Mouse (Mus musculus): ENCODE results near the gene Prex1.
A peak's percentile ranks its signal among the peaks of the same experiment; 100 is the strongest.

The Prex1 gene

DNA sequence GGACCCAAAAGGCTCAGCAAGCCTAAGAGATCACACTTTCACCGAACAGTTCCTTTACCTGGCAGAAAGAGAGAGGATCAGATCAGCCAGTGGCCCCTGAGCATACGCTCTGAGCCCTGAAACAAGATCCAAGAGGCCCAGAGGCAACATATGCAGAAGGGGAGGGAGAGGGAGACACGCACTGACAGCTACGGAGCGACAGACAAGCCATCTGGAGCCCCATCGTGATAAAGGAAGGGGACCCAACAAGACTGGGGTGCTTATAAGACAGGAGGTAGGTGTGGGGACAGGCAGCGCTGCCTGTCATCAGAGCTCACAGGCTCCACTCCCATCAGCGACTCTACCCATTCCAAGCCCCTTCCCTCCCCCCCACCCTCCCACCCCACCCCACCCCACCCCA is 27.8 kb downstream of the Prex1 start:
- DNase-seq (ENCODE audit: low spot score) = no peak

DNA sequence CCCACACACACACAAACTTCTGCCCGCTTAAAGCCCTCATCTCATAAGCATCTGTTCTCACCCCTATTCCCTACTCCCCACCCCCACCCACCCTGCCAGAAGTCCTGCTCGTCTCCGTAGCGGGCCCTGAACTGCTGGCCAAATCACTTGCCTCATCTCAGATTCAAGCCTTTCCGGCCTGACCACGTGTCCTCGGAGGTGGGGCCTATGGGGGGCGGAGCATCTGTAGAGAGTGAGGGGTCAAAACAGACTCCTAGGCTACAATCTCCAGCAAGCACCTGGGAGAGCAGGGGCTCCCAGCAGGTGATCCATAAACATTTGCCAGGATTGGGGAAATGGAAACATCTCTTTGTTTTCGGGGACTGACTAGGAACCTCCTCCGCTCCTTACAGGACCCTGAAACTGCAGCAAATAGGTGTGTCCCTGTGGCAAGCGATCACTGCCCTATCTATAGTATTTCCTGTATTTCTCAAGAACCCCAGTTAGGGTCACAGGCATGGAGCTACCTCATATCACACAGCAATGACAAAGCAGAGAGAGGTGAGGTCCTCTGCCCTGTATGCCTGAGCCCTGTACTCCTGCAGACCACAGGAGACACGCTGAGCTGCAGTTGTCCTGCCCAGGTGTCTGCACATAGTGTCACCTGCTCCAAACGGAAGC is 29.6 kb downstream of the Prex1 start:
- no peak for DNase-seq (ENCODE audit: low spot score)

DNA sequence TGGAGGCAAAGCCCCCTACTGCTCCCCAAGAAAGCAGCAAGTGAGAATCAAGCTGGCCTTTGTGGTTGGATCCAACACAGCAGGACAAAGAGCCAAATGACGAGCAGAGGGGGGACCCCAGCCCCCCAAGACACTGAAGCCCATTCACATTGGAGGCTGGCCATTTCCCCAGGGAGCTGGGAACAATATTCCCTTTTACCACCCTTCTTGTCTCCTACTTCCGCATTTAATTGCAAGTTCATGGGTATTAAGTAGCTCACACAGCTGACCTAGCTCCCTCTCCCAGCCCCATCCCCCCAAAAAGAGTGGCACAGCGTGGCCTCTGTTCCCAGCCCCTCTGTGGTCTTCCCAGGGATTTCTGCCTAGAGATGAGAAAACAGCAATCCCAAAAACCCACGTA is 30.8 kb downstream of the Prex1 start:
- no peak for DNase-seq (ENCODE audit: low spot score)

DNA sequence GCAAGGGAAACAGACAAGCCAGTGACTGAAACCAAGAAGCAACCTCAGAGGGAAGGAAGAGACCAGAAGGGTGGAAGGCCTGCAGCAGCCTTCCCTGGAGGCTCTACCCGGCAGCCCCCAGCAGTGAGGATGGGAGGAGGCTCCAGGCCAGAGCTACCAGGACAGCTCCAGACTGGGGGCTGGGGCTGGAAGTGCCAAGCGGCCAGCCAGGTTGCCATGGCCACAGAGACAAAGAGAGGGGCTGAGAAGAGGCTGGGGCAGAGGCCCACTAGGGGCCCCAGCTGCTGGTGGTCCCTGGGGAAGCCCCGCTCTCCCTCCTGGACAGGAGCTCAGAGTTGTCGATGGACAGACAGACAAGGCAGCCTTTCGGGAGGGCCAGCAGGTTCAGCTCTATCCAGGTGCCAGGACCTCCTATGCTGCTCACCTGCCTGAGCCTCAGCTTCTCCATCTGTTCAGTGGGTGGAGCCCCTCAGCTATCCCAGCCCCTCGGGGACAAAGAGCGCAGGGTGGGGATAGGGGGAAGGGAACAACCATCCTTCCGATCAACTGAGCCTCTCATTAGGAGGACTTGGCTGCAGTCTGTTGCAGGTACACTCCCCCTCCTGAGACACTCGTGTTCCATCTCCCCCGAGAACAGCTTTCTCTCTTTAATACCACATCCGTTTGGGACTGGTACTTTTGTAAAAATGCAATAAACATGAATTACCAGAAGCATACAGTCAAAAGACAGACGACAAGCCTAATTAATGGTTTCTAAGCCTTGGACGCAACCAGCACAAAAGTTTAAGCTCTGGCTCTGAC is 34.5 kb downstream of the Prex1 start:
- DNase-seq (ENCODE audit: low spot score) = no peak

DNA sequence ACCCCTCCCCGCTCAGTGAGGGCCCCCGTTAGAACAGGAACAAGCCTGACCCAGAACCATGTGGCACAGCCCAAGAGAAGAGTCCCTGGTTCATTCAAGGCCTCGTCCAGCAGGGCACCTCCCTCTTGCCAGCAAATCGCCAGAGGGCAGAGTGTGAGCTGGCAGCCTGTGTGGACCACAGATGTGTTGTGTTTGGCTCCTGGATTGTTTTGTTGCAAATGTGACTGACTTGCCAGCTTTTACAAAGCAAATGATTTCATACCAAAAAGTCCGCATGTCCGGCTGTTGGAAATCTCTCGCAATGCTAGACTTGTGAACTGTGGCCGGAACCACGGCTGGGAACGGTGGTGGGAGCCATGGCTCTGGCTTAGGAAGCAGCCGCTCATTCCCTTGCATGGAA is 36.7 kb downstream of the Prex1 start:
- peak; percentile 13 for DNase-seq (ENCODE audit: low spot score)

DNA sequence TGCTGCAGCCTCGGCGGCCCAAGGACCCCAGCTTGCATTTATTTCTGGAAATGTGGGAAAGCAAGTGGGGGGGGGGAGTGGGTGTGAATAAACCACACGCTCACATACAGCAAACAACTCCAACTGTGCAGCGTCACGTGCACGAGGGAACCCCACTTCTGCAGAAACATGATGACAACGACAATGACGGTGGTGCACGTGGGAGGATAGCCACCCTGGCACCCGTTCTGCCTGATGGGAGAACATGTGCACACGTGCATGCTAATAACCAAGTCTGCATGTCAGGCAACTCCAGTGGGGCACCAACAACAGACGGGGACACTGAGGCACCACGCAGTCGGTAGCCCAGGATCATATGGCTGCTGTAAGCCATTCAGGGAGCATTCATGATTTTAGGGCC is 37.1 kb downstream of the Prex1 start:
- DNase-seq (ENCODE audit: low spot score) = no peak

DNA sequence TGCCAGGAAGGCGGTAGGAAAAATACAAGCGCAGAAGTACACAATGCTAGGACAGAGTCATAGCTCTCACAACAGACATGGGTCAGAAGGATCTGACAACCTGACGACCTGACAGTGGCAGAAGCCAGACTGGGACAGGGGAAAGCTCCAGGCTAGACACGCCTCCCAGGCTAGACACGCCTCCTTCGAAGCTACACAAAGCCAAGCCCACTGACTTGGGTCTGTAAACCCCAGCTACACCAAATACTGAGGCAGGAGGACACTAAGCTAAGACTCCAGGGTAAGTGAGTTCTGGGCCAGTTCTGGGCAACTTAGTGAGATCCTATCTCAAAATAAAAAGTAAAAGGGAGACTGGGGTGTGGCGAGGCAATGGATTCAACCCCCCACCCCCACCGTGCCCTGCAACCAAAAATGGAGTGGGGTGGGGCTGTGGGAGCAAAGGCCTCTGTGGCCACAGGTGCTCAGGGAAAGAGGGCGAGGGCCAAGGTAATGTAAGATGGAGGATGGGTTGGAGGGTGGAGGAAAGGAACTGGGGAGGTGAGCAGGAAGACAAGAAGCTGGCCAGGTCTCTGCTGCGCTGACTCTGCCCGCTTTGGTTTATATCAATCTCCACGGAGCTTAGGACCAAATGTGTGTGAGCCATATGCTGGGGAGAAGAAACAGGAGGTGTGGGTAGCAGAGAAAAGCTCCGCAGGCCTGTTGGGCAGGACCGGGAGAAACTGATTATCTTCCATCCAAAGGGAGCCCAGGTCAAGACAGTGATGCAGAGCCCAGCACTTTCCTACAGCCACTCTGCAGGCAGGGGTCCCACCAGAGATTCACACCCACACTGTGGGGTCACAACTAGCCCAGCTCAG is 37.8 kb downstream of the Prex1 start:
- DNase-seq (ENCODE audit: low spot score) = no peak

DNA sequence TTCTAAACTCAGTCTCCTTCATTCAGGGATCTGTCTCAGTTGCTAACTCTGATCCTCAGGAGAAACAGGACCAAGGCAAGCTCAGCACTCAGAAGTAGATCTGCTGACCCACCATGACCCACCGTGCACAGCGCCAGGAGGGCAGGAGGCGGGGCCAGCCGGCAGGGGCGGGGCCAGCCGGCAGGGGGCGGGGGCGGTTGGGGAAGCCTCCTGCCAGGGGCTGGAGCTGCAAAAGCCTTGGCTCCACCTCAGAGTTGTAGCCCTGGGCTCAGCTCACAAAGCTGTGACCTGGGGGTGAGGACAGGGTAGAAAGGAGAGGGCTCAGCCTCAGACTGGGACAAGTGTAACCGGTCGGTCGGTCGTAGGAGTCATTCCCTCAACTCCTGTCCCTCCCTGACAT is 38.9 kb downstream of the Prex1 start:
- DNase-seq (ENCODE audit: low spot score) = no peak

DNA sequence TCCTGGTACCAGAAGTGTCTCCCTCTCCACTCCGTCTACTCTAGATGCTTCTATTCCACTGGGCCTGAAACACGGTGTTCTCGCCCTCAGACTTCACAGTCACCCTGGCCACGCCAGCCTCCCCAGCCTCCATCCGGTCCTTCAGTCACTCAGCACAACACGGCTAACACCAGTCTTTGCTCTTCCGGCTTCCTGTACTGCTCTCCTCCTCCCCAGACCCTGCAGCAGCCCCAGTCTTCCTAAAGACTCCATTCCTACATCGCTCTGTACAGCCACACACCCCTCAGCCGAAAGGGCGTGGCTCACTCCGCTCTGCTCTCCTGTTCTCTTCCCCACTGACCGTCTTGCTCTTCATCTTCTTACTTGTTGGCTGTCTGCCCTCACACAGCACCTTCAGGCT is 39.7 kb downstream of the Prex1 start:
- no peak for DNase-seq (ENCODE audit: low spot score)

DNA sequence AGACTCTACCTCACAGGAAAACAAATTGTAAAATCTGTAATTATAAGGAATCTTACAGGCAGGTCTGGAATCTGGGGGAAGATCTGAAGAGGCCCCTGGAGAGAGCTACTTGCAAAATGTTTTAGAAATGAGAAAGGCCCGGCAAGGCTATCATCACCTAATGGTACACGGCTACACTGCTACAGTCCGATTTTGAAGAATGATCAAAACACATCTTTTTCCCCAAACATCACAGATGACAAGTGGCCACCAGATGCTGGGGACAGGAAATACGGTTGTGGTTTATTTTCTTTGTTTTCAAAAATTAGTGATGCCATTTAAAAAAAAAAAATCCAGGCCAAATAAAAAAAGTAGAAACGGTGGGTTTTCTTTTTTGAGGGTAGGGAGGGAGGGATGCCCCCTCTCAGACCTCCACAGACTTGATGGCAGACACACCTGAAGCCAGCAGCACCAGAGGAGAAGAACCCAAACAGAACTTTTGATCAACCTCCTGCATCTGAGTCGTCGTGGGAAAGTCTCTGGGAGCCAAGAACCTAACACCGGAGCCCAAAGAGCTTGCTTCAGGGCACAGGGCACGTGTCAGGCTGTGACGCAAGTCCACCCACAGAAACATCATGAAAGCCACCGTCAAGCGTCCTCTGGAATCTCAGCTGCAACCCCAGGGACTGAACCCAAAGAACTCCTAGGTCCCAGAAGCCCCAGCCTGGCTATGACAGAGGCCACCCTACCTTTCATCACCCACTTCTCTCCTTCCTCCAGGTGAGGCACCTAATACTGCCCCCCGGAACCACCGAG is 41.3 kb downstream of the Prex1 start:
- no peak for DNase-seq (ENCODE audit: low spot score)

DNA sequence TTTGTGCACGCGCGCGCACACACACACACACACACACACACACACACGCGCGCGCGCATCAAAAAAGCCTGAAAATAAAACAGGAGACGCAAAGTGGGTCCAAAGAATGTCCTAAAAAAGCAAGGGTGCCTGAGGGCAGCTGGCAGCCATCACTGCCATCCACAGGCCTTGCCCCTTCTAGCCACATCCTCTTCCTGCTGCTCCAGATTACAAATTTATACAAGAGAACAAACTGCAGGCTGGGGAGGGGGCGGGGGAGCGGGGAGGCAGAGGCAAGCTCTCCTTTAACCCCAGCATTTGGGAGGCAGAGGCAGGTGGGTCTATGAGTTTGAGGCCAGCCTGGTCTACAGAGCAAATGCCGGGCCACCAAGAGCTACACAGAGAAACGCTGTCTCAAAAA is 42.0 kb downstream of the Prex1 start:
- no peak for DNase-seq (ENCODE audit: low spot score)

DNA sequence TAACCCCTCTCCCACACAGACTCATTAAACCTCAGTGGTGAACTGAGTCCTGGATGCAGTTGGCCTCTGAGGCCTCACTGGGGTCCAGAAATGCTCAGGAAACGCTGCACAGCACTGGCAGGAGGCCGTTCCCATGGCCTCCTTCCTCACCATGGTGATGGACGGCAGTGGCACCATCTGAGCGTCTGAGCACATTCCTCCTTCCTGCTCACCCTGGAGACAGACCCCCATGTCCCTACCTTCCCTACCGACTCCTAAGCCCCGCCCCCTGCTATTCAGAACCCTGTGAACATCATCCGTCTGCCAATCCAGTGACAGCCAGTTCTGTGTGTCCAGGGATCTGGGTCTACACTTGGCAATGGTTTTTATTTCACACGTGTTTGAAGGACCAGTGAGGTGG is 42.6 kb downstream of the Prex1 start:
- DNase-seq (ENCODE audit: low spot score) = no peak

DNA sequence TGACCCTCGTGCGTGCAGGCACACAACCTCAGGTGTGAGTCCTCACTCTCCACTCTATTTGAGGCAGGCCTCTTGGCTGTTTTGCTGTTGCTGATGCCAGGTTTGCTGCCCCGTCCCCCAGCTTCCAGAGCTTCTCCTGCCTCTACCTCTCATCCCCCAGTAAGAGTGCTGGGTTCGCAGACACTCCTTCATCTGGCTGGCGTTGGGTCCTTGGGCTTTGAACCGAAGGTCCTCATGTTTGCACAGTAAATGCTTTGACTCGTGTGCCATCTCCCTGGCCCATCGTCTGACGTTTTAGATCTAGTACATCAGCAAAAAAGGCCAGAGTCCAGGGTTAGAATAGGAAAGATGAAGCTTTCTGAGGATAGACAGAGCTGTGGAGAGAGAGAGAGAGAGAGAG is 43.7 kb downstream of the Prex1 start:
- no peak for DNase-seq (ENCODE audit: low spot score)

DNA sequence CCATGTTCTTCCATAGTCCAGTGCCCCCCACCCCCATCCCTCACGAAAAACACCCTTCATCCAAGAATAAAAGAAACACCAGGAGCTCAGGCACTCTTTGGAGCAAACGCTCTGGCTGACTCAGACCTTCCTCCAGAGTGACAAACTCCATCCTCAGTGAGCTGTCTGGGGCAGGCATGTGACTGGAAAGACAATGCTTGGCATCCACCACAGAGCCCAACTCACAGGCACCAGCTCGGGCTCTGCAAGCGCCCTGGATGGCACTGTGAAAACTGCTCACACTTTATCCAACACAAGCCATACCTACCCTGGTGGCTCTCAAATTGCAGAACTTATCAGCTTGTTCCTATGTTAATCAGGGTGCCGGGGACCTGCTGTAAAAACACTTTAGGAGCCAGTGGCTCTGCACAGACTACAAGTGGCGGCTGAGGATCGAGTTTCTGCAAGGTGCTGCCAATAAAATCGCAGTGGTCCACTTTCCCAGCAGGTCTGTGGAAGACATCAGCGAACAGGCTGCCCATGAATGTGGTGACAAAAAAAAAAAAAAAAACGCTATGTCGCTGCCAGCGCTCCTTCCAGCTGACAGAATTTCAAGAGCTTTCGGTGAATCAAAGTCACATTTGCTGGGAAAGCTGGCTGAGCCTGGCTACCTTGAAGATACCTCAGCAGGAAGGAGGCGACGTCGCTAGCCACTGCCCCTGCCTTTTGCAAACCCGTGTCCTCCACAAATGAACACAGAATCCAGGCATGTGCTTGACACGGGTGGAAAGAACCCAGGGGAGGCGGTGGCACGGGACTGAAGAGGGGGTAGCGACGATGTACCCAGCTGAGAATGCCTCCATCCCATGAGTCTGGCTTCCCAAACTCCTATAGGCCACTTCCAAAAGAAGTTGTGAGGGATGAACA is 45.6 kb downstream of the Prex1 start:
- no peak for DNase-seq (ENCODE audit: low spot score)

DNA sequence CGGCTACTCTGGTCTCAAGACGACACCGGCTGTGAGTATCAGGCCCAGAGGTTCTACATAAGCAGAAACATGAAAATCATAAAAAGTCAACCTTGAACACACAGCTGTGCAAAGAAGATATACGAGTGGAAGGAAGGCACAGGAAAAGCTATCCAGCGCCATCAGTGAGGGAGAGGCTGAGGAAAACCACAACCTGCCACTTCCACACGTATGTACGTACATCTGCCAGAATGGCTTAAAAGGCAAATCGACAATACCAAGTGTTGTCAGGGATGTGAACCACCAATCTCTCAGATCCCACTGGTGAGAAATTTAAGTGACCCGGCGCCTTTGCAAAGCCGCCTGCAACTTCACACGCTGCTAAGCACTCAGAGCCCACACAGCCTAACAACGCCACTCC is 47.5 kb downstream of the Prex1 start:
- DNase-seq (ENCODE audit: low spot score) = no peak

DNA sequence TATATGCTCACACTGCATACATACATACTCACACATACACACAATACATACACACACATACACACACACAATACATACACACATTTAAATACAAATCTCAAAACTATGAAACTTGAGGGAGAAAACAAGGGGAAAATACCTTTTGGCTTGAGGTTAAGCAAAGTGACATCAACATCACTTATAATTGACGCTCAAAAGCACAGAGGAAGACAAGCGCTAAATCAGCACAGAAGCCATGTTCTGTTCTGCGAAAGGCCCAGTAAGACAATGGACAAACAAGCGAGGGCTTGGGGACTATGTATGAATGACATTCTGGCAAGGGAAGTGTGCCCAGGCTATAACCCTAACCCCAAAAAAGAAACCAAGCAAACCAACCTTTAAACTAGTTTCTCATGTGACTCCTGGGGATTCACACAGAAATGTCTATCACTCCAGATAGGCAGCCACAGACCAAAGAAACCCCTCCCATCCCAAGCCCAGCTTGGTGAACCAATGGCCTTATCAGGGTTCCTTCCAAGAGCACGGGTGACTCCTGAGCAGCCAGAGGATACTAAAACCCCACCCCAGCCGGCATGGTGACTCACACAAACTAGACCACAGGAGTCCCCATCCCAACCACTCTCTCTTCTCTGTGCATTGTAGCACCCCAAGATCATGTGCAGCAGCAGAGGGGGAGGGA is 48.2 kb downstream of the Prex1 start:
- DNase-seq (ENCODE audit: low spot score) = no peak

DNA sequence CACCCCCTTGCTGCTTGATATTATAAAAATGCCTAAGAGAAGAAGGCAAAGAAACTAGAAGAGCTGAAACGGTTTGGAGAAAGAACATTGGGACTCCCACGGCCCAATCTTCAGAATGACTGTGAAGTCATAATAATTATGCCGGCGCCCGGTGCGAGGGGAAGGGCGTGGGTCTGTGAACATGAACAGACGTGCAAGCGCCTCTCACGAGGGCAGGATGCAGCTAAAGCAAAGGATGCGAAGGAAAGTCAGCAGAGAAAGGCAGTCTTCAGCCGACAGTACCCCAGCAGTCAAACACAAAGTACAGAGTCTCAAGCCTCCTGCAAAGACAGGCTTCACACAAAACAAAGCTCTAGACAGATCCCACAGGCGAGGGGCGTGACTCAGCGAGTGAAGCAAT is 49.1 kb downstream of the Prex1 start:
- no peak for DNase-seq (ENCODE audit: low spot score)

DNA sequence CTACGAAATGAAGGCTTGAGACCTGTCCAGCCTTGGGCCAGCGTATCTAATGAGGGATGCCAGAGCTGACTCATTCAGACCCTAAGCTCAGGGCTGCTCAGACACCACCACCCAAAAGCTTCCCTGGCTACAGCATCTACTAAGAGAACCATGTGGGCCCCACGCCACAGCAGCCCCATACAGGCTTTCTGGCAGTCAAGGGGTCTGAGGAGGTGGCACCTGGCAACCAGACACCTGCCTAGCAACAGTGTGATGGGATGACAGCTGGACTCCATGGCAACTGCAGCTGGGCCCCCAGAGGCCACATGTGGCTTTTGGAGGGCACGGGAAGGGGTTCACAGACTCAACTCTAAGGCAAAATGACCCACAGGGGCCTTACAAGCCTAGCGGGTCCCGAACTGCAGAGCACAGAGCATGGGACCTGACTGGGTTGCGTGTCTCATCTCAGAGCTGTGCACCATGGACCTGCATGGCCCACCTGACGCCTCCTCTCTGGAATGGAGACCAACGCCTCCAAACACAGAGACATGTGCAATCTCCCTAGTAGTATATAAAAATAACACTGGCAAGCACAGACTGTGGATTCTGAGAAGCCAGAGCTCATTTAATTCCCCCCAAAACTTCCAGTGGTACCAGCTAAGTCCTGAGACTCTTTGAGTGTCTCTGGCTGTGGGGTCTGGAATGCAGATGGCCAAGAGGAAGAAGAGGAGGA is 50.2 kb downstream of the Prex1 start:
- no peak for DNase-seq (ENCODE audit: low spot score)

DNA sequence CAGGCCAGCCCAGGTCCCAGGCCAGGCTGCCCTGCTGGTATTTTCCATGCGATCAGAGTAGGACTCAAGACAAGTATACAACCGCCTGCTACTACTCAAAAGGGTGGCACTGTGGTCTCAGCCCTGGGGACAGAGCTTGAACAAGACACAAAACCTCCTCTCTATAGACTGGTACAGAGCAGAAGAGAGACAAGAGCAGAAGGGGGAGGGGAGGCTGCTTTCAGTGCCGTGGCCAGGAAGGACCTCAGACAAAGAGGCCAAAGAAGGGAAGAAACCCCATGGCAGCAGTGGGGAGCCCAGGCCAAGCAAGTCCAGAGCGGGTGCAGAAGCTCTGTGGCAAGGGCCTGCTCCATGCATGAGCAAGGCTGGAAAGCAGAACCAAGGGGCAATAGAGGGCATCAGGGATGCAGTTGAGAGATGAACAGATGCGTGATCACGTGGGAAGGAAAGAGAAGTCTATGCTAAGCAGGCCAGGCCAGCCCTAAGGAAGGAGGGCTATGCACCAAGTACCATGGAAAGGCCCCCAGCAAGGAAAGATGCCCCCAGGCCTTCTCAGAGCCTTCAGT is 51.0 kb downstream of the Prex1 start:
- DNase-seq (ENCODE audit: low spot score) = no peak

DNA sequence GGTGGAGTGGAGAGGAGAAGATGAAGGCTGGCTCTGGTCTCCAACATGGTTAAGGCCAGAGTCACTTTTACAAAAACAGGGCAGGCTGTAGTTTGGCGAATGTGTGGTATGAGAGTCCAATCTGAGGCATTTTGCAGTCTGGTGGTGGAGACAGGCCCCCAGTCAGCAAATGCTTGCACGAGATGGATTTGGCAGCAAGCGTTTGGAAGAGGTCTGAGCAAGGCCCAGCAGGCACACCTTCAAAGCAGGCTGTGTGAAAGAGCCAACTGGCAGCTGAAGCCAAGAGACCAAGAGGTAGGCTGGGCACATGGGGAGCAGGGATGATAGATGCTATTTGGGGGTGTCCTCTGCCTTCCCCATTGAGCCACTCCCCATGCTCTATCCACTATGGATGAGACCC is 51.7 kb downstream of the Prex1 start:
- no peak for DNase-seq (ENCODE audit: low spot score)

All from ovary, adult 18-20 months (tissue).